Mouse (Mus musculus) C2C12 (cell line): ENCODE results near the gene Ttll10. TPM values are rescaled to one million over a fixed set of nuclear protein-coding genes. Genes with fewer than 3 reads are reported as not detected.

Experiments
- H3K27me3 ChIP-seq: one replicate; pipeline ENCODE4 v1.6.1; 2011; ENCODE audit not compliant: control insufficient read depth, insufficient read depth, insufficient read length
- H3K36me3 ChIP-seq: one replicate; pipeline ENCODE4 v1.6.1; 2011; ENCODE audit not compliant: control insufficient read depth, insufficient read depth
- H3K4me3 ChIP-seq: one replicate; pipeline ENCODE4 v1.5.1; 2011; ENCODE audit warnings: mild to moderate bottlenecking, control low read depth; ENCODE audit not compliant: poor library complexity, insufficient read depth, severe bottlenecking
- H3K79me2 ChIP-seq: one replicate; pipeline ENCODE4 v1.6.1; 2011; ENCODE audit not compliant: control insufficient read depth, insufficient read depth
- H3K79me3 ChIP-seq: one replicate; pipeline ENCODE4 v1.6.1; 2011; ENCODE audit warnings: low read depth, control low read depth
- H3ac ChIP-seq: one replicate; pipeline ENCODE3; 2011; ENCODE audit warnings: low read depth; ENCODE audit not compliant: control insufficient read depth, insufficient read length
- CEBPB ChIP-seq: IDR thresholded peaks from one replicate; pipeline ENCODE4 v1.6.1; 2011; ENCODE audit warnings: low read depth, mild to moderate bottlenecking, control low read depth, moderate library complexity
- CTCF ChIP-seq: IDR thresholded peaks from one replicate; pipeline ENCODE4 v1.5.1; 2011; ENCODE audit not compliant: control insufficient read depth, insufficient read depth, insufficient read length
- FOSL1 ChIP-seq: IDR thresholded peaks from one replicate; pipeline ENCODE4 v1.8.0; 2011; ENCODE audit warnings: mild to moderate bottlenecking, low read length; ENCODE audit not compliant: poor library complexity, insufficient read depth, severe bottlenecking
- MAX ChIP-seq: IDR thresholded peaks from one replicate; pipeline ENCODE4 v1.6.1; 2011; ENCODE audit warnings: mild to moderate bottlenecking, control low read depth
- MYOD1 ChIP-seq: IDR thresholded peaks from one replicate; pipeline ENCODE4 v1.6.1; 2011; ENCODE audit warnings: low read depth; ENCODE audit not compliant: control insufficient read depth, insufficient read length
- MYOG ChIP-seq: IDR thresholded peaks from one replicate; pipeline ENCODE4 v1.6.1; 2011; ENCODE audit not compliant: control insufficient read depth, insufficient read length; ENCODE audit errors: extremely low read depth
- USF1 ChIP-seq: IDR thresholded peaks from one replicate; pipeline ENCODE4 v1.6.1; 2011; ENCODE audit warnings: low read depth, mild to moderate bottlenecking, control low read depth, moderate library complexity
- polyA plus RNA-seq: library from polyadenylated mRNA; unstranded; fragments of >200 nt; fragmentation: generic; extraction: Trizol; gene quantifications from one replicate; pipeline ENCODE4 v1.2.1, GENCODE M21; 2012; ENCODE audit warnings: missing spikeins

The Ttll10 gene
- polyA plus RNA-seq, 1 experiment: not detected

GRCm38 (mm10) chr4:156054606-156055005 lies 4.6 kb downstream of the Ttll10 start:
- peaks cover 39% of the 10 kb centered on the region for H3K27me3 ChIP-seq
- TF ChIP-seq MYOG (no peak), MYOD1 (no peak), FOSL1 (no peak), CEBPB (no peak), CTCF (no peak), USF1 (no peak), MAX (no peak)
- no peak overlapping the region for H3K4me3 ChIP-seq
- no peaks in the 10 kb centered on the region for H3K79me2 ChIP-seq
- H3ac ChIP-seq: no peak overlapping the region
- H3K79me3 ChIP-seq: no peaks in the 10 kb centered on the region
- H3K36me3 ChIP-seq: no peaks in the 10 kb centered on the region

GRCm38 (mm10) chr4:156054130-156054529 lies 5.1 kb downstream of the Ttll10 start:
- H3K27me3 ChIP-seq: peaks cover 35% of the 10 kb centered on the region
- H3K79me2 ChIP-seq: no peaks in the 10 kb centered on the region
- no peaks in the 10 kb centered on the region for H3K36me3 ChIP-seq
- H3K79me3 ChIP-seq: no peaks in the 10 kb centered on the region
- H3K4me3 ChIP-seq: no peak overlapping the region
- no peak overlapping the region for H3ac ChIP-seq
- TF ChIP-seq MYOG (no peak), MYOD1 (no peak), CTCF (no peak)

GRCm38 (mm10) chr4:156053113-156053512 lies 6.1 kb downstream of the Ttll10 start:
- H3ac ChIP-seq: no peak overlapping the region
- TF ChIP-seq MYOD1: no peak
- no peak for TF ChIP-seq CEBPB
- TF ChIP-seq MYOG: no peak
- TF ChIP-seq USF1: no peak
- TF ChIP-seq MAX: no peak
- no peak for TF ChIP-seq FOSL1
- TF ChIP-seq CTCF: no peak
- H3K79me3 ChIP-seq: no peaks in the 10 kb centered on the region
- no peak overlapping the region for H3K4me3 ChIP-seq
- peaks cover 31% of the 10 kb centered on the region for H3K27me3 ChIP-seq
- no peaks in the 10 kb centered on the region for H3K79me2 ChIP-seq
- no peaks in the 10 kb centered on the region for H3K36me3 ChIP-seq

DNA sequence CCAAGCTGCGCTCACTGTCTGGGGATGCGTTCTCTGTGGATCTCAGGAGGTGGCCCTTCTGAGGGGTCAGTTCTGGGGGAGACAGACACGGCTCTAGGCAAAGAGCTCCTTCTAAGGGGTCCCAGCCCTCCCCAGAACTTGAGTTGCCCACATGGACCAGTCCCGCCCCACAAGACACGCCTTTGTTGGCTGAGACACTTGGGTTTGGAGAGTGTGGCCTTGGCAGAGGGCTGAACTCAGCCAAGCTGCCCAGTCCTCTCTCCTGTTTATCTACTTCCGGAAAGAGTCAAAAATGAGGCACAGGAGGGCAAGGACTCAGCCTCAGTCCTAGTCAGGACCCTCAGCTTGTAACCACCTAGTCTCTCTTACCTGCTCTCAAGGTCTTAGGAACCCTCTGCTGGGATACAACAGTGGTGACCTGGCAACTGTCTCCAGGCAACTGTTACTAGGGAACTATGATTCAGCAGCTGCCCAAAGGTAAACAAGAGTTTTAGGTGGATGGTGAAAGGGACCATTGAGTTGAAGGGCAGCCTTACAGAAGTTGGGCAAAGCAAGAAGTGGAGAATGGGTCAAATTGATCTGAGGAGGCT lies 8.7 kb downstream of the Ttll10 start:
- H3K79me3 ChIP-seq: no peaks in the 10 kb centered on the region
- H3K4me3 ChIP-seq: no peak overlapping the region
- no peak overlapping the region for H3ac ChIP-seq
- TF ChIP-seq CEBPB (no peak), MAX (no peak), MYOD1 (no peak), USF1 (no peak), MYOG (no peak), CTCF (no peak), FOSL1 (no peak)
- no peaks in the 10 kb centered on the region for H3K36me3 ChIP-seq
- H3K27me3 ChIP-seq: peaks cover 19% of the 10 kb centered on the region
- no peaks in the 10 kb centered on the region for H3K79me2 ChIP-seq

DNA sequence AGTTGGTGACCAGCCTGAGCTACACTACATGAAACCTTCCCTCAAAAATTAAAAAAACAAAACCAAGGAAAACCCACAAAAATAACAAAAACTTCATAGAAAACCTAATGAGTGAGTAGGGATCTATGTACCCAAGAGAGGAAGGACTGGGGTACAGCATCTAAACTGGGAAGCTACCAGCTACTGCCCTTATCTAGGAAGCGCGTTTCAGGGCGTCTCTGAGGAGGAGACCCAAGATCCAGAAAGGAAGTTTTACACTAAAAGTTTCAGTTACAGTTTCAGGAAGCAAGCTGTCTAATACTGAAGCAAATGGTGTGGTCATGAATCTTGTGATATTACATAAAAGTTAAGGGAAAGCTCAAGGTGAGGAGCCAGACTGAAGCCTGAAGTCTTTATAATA lies 9.4 kb downstream of the Ttll10 start:
- Histone ChIP-seq H3K36me3 (no peaks in the 10 kb centered on the region), H3K4me3 (no peak overlapping the region), H3K27me3 (peaks cover 14% of the 10 kb centered on the region), H3K79me3 (no peaks in the 10 kb centered on the region), H3K79me2 (no peaks in the 10 kb centered on the region), H3ac (no peak overlapping the region)
- TF ChIP-seq FOSL1: no peak
- TF ChIP-seq MYOD1: no peak
- TF ChIP-seq CEBPB: no peak
- no peak for TF ChIP-seq MYOG
- no peak for TF ChIP-seq USF1
- no peak for TF ChIP-seq CTCF
- TF ChIP-seq MAX: no peak

DNA sequence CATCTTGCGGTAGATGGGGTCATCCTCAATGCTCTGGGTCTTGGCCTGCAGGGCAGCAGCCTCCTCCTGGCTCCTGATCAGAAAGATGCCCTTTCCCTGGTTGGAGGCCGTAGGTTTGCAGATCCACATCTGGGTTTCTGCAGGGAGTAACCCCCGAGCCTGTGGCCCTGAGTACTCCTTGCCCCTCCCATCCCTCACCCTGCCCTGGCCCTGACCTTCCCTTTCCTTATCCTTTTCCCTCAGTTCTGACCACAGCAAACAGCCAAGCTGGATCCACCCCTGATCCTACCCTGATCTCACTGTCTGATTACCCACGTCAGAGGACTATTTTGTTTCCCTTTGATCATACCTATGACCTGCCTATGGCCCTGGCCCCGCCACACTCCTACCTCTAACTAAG lies 14.5 kb downstream of the Ttll10 start:
- Histone ChIP-seq H3K79me3 (no peaks in the 10 kb centered on the region), H3K27me3 (peaks cover 24% of the 10 kb centered on the region), H3K79me2 (no peaks in the 10 kb centered on the region), H3K4me3 (no peak overlapping the region), H3K36me3 (no peaks in the 10 kb centered on the region), H3ac (no peak overlapping the region)
- TF ChIP-seq USF1 (no peak), CEBPB (no peak), MYOG (no peak), CTCF (no peak), FOSL1 (no peak), MAX (no peak), MYOD1 (no peak)

GRCm38 (mm10) chr4:156034901-156035300 lies 24.3 kb downstream of the Ttll10 start:
- H3K27me3 ChIP-seq: peaks cover 19% of the 10 kb centered on the region
- no peak overlapping the region for H3K4me3 ChIP-seq
- H3K79me3 ChIP-seq: no peaks in the 10 kb centered on the region
- no peak overlapping the region for H3ac ChIP-seq
- no peaks in the 10 kb centered on the region for H3K79me2 ChIP-seq
- TF ChIP-seq FOSL1: no peak
- TF ChIP-seq MYOG: no peak
- no peak for TF ChIP-seq USF1
- no peak for TF ChIP-seq MYOD1
- no peak for TF ChIP-seq MAX
- TF ChIP-seq CEBPB: no peak
- TF ChIP-seq CTCF: no peak
- no peaks in the 10 kb centered on the region for H3K36me3 ChIP-seq
